Mouse (Mus musculus) left cerebral cortex, adult 2 months (tissue): Measurements from ENCODE around the gene Mst1. TPM values are rescaled to one million over a fixed set of nuclear protein-coding genes. Genes with fewer than 3 reads are reported as not detected.

Source experiments
- DNase-seq, 2 experiments: peaks; one replicate each; pipeline ENCODE4 v3.0.0; 2021 to 2022; ENCODE audit warnings: low spot score in 2 of 2, mixed read lengths in 1 of 2; ENCODE audit errors: extremely low spot score in 1 of 2
- H3K27ac ChIP-seq: fragments of 200-600 bp; 2 replicates; pipeline ENCODE4 v1.8.1; 2022
- H3K4me3 ChIP-seq: fragments of 200-600 bp; 2 replicates; pipeline ENCODE4 v1.8.1; 2022
- CTCF ChIP-seq: fragments of 200-600 bp; IDR thresholded peaks from 2 replicates; pipeline ENCODE4 v1.8.1; 2022; ENCODE audit warnings: antibody characterized with exemption, mild to moderate bottlenecking, moderate library complexity
- intact Hi-C: fragments of 180-260 bp; cut with DNase I; formaldehyde crosslinking; loops from one replicate; pipeline ENCODE4 v1.15.1; 2025
- total RNA-seq, 2 experiments: library from RNA; stranded (reverse); gene quantifications; 2 replicates each; pipeline ENCODE4 v1.2.3; 2021

Gene Mst1
- total RNA-seq, 2 experiments from 2014 or later, result not detected

- intact Hi-C loops, result no loop called here
- TF ChIP-seq CTCF, result no peak
- no peak overlapping the region for H3K4me3 ChIP-seq
- DNase-seq, result no peak
- H3K27ac ChIP-seq, result peak overlapping the region; percentile 50; the same call in 1 of the 2 replicates
Measured at GRCm38 (mm10) chr9:108110160-108110559, 29.9 kb downstream of the Mst1 start.

DNA sequence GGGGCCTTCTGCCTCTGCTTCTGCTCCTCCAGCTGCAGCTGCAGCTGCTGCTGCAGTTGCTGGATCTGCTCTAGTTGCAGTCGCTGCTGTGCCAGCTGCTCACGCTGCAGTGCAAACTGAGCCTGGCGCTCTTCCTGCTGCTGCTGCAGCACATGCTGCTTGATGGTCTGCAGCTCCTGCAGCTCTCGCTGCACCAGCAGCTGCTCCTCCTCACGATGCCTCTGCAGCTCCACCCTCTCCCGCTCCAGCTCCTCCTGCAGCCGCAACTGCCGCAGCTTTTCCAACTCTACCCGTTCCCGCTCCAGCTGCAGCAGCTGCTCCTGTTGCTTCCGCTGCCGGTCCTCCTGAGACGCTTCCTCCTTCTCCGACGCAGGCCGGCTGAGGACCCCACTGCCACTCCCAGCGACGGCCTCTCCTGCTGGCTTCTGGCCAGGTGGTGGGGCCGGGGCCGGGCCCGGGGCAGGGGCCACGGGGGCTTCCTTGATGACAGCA is 30.9 kb downstream of the Mst1 start:
- no peak for TF ChIP-seq CTCF
- Histone ChIP-seq H3K4me3 (no peak overlapping the region), H3K27ac (peak overlapping the region; percentile 50)
- intact Hi-C loops, result no loop called here
- no peak for DNase-seq

- intact Hi-C loops, result no loop called here
- Histone ChIP-seq H3K4me3 (no peak overlapping the region), H3K27ac (peak overlapping the region; percentile 50; the same call in 1 of the 2 replicates)
- no peak for TF ChIP-seq CTCF
- no peak for DNase-seq
Measured at GRCm38 (mm10) chr9:108111593-108112121, 31.4 kb downstream of the Mst1 start.

GRCm38 (mm10) chr9:108112719-108113340 is 32.6 kb downstream of the Mst1 start:
- H3K27ac ChIP-seq, result no peak overlapping the region; the same call in 1 of the 2 replicates
- no peak overlapping the region for H3K4me3 ChIP-seq
- DNase-seq, result no peak
- no peak for TF ChIP-seq CTCF
- intact Hi-C loops, result no loop called here

DNA sequence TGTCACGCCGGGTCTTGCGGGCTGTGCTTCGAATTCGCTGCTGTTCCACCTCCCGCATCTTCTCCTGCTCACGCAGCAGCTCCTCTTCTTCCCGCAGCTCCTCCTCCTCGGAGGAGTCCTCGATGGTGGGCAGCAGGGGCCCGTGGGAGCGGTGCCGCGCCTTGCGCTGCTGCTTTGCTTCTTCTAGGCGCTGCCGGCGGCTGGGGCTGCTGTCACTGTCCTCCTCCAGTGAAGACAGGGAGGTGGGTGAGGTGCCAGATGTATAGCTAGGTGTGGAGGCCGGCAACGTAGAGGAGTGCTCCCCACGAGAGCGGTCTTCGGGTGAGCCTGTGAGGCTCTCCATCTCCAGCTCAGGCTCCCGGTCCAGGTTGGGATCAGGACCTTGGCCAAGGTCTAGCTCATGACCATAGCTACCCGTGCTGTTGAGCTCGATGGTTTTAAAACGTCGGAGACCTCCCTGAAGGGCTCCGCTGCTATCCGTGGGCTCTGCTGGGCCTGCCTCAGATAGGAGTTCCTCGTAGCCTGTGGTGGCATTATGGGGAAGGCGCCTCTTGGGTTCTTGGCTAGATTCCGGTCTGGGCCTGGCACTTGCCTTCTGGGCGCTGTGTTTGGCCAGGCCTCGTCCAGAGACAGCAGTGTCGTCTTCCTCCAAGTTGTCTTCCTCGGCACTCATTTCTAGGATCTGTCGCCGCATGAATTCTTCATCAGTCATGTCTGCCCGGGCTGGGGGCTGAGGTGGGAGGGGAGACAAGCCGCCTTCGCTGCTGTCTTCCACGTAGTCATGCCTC is 35.2 kb downstream of the Mst1 start:
- DNase-seq, result peak; percentile 70 to 72
- H3K4me3 ChIP-seq, result no peak overlapping the region
- H3K27ac ChIP-seq, result peak overlapping the region; percentile 83
- intact Hi-C loops, result no loop called here
- no peak for TF ChIP-seq CTCF

DNA sequence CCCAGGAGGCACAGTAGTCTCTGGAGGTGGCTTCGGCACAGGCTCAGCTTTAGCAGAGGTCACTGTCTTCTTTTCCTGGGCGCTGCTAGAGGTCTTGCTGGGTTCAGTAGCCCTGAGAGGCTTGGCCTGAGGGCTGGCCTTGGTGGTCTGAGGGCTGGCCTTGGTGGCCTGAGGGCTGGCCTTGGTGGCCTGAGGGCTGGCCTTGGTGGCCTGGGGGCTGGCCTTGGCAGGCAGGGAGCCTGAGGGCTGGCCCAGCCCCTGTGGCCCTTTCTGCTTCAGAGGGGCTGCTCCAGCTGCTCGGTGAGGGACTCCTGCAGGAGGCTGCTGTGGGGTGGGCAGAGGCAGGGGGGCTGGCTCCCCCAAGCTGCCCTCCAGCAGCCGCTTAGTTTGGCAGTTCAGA is 36.9 kb downstream of the Mst1 start:
- DNase-seq, result no peak
- TF ChIP-seq CTCF, result no peak
- H3K4me3 ChIP-seq, result no peak overlapping the region
- intact Hi-C loops, result no loop called here
- peak overlapping the region; percentile 61 for H3K27ac ChIP-seq

DNA sequence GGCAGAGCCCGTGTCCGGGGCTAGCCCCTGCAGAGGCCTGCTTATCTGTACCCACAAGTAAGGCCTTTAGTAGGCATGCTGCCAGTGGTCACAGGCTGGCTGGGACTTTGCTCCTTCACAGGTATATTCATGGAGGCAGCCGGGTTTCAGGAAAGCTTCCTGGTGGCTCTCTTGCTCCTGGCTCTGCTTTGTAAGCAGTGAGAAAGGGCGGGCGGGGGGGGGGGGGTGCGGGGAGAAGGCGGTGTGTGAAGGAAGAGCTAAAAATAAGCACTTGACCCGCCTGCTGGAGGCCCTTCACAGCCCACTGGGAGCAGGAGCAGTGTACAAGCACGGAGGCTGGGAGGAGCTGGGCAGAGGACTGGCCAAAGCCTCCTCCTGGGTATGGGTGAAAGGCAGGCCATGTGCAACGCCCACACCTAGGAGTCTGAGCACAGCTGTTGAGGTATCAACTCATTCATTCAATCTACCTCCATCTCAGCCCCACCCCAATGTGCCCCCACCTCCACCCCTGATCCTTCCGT is 39.7 kb downstream of the Mst1 start:
- DNase-seq, result no peak
- Histone ChIP-seq H3K27ac (peak overlapping the region; percentile 71), H3K4me3 (no peak overlapping the region)
- intact Hi-C loops, result no loop called here
- no peak for TF ChIP-seq CTCF

- no peak for TF ChIP-seq CTCF
- Histone ChIP-seq H3K27ac (peak overlapping the region; percentile 71), H3K4me3 (no peak overlapping the region)
- intact Hi-C loops, result no loop called here
- DNase-seq, result no peak
Measured at GRCm38 (mm10) chr9:108120671-108121070, 40.4 kb downstream of the Mst1 start.

GRCm38 (mm10) chr9:108121170-108121969 is 41.1 kb downstream of the Mst1 start:
- H3K4me3 ChIP-seq, result no peak overlapping the region
- DNase-seq, result no peak
- no peak for TF ChIP-seq CTCF
- intact Hi-C loops, result no loop called here
- H3K27ac ChIP-seq, result peak overlapping the region; percentile 71

DNA sequence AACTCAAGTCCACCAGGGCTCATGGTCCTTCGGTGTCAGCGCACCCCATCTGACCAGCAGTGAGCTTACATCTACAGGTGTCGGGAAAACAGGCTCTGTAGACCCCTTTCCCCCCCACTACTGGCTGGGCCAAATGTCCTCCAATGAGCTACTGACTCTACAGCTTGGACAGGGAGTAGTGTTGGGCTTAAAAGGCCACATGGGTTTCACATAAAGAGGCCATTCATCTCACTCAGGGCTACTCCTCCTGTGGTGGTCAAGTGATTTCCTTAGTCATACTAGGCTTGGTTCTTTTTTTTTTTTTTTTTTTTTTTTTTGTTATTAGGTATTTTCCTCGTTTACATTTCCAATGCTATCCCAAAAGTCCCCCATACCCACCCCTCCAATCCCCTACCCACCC is 43.7 kb downstream of the Mst1 start:
- H3K4me3 ChIP-seq, result no peak overlapping the region
- intact Hi-C loops, result no loop called here

DNA sequence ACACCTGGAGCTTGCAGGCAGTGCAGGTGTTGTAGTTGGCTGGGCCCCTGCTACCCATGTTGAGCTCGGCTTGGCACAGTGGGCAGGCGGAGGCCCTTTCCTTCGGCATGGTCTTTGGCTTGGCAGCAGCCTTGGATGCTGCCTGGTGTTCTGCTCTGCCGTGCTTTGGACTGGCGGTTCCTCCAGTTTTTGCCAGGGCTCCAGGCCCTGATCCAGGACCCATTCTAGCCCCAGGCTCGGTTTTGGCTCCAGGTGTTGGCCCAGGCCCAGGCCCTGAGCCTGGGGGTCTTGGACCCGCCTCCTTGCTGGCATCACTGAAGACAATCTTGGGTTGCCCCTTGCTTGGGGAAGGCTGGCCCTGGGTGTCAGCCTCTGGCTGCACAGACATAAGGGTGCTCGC is 45.5 kb downstream of the Mst1 start:
- peak overlapping the region; percentile 93 for H3K27ac ChIP-seq
- DNase-seq, result no peak
- intact Hi-C loops, result no loop called here
- H3K4me3 ChIP-seq, result no peak overlapping the region
- no peak for TF ChIP-seq CTCF

More for the DNA sequence above, 43.7 kb downstream of the Mst1 start:
- DNase-seq, result no peak
- H3K27ac ChIP-seq, result no peak overlapping the region; the same call in 1 of the 2 replicates
- TF ChIP-seq CTCF, result no peak
